Mouse (Mus musculus) gastrocnemius, postnatal 4 days (tissue): ENCODE measurements at regions not wholly inside any gene's neighbourhood (a gene's known extent, or its start where the extent isn't known, plus 50 kb on each side); places are given as distances from the start of the nearest gene placed in this dataset.

Experiments
- DNase-seq, 2 experiments: peaks; one replicate each; pipeline ENCODE4 v3.0.0; 2021 to 2022; ENCODE audit warnings: low spot score in 2 of 2, mixed read lengths in 2 of 2

GRCm38 (mm10) chr7:134528026-134528425 is 142.4 kb upstream of the Dock1 start:
- DNase-seq, result no peak

- DNase-seq, result no peak
Observed at GRCm38 (mm10) chr7:134534821-134535220, 135.6 kb upstream of the Dock1 start.

- DNase-seq, result no peak
Observed at GRCm38 (mm10) chr7:134541699-134542098, 128.8 kb upstream of the Dock1 start.

- no peak for DNase-seq
Observed at GRCm38 (mm10) chr7:134546187-134546586, 124.3 kb upstream of the Dock1 start.

- DNase-seq, result no peak
Observed at GRCm38 (mm10) chr7:134549286-134549919, 121.1 kb upstream of the Dock1 start.

DNA sequence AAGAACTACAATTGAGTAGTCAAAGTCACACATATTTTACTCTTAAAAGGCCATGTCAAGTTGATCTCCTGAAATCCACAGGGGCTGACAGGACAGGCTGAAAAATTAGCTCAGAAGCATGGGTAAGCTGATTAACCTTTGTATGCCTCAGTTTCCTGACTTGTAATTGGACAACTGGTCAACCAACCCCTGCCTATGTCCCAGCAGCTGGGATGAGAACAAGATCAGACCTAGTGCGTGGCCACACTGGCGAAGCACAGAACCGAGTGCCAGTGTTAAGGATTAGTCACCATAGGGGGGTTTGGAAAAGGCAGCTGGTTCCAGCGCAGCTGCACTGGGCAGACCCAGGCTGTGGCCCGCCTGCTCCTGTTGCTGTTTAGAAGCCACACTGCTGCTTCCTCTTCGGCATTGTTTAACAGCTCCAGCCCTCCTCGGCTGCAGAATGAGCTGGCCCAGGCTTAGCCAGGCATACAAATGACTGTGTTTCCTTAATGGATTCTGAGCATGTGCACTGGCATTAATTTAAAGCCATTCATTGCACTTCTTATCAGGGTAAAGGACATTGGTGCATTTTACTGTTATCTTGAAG is 120.1 kb upstream of the Dock1 start:
- DNase-seq, result peak in 1 of 2 experiments; percentile 35

GRCm38 (mm10) chr7:134552051-134552451 is 118.4 kb upstream of the Dock1 start:
- DNase-seq, result peak in 1 of 2 experiments; percentile 13

- no peak for DNase-seq
Observed at GRCm38 (mm10) chr7:134556061-134556460, 114.4 kb upstream of the Dock1 start.

DNA sequence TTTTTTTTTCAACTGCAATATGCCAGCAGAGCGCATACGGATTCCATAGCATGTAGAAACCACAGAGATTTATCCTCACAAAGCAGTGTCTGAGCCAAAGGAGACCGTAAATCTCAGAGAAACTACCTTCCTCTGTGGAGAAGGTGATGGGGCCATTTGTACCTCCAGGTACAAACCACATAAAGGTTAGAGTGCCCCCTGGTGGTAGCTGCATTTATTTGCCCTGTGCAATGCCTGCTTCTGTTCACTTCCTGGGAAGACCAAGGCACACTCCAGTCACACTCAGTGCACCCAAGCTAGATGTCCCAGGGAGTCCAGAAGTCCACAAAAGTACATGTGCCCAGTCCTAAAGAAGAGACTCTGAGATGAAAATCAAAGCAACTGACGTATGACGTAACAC is 104.1 kb upstream of the Dock1 start:
- DNase-seq, result peak; percentile 36 to 56

GRCm38 (mm10) chr7:134569247-134569646 is 101.2 kb upstream of the Dock1 start:
- DNase-seq, result no peak

DNA sequence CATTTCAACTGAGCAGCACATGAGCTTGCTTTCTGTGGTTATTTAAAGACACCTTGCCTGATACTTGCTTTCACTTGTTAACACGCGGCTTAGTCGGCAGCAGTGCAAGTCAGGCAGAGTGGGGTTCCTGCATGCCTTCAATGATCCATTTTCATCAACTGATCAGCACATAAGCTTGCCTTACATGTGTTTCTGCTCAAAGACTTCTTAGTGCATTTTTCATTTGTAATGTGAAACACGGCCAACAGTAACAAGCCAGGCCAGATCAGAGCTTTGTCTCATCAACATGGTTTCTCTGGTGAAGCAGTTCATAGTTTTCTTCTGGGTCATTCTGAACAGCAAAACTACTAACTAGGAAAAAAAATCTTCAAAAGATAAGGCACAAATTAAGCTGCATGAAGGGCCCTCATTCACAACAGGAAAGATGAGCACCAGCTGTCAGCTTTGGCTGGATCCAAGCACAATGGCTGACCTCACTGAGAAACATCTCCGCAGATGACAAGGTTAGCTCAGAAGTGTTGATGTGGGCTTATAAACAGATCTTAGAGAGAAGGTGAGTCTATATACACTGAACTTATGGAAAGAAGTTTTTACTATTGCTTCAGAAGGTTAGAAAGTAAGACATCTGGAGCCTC is 100.2 kb upstream of the Dock1 start:
- no peak for DNase-seq

- DNase-seq, result no peak
Observed at GRCm38 (mm10) chr7:134581746-134582145, 88.7 kb upstream of the Dock1 start.

DNA sequence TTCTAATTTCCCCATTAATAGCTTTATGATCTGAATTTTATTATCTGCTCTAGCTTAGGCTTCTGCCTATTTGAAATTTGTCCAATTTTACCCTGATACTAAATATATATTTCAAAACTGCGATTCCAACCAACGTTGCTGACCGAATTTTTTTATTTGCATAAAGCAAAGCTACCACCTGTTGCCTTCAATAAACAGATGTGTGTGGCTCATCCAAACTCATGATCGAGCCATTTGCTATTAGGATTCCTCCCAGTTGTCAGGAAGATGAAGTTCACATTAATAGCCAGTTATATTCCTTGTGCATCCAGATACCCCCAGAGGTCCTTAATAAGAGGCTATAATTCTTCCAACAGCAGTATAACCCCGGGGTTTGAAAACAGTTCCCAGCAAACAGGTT is 85.0 kb upstream of the Dock1 start:
- DNase-seq, result no peak

DNA sequence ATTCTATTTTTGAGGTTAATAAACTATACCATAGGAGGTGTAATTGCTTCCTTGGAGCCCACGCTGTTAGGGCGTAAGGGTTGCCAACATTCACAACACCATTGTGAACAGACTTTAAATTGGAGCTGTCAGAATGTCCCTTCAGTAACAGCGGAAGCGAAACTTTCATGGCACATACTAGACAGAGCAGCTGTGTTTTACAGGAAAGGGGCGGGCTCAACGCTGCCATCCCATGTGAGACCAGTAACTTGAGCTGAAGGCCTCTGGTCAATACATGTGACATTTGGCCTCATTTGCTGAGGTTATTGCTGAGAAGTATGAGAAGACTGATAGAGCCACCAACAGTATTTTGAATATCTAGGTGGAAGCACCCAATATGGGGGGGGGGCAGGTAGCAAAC is 83.5 kb upstream of the Dock1 start:
- no peak for DNase-seq

GRCm38 (mm10) chr7:134607886-134608285 is 62.6 kb upstream of the Dock1 start:
- no peak for DNase-seq

DNA sequence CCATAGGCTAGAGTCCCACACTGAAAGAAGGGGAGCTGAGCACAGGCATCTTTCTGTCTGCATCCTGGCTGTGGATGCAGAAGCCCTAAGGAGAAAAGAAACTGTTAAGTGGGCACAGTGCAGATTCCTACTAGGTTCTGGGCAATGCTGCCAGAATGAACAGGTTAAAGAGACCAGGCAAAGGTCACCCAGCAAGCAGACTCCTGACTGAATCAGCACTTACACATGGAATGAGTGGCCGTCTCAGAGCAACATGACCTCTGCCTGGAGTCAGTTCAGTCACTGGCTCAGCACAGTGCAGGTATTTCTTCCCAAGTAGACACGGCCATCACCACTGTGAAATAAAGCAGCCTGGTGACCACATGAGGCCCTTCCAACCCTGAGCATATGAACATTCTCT is 60.3 kb upstream of the Dock1 start:
- no peak for DNase-seq

DNA sequence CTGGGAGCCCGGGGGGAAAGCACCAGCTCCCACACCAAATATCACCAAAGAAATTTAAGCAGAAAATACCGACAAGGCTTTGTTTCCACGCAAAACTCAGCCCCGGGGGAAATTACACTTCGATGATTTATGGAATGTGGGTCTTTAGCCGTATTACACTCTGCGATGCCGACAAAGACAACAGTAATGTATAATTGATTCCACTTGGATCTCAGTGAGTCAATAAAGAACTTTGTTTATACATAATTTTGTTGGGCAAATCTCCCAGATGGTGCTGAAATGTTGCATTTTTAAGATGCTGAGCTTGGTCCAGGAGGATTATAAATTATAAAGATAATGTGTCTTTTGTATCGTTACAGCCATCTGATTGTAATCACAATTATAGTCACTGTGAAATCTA is 59.1 kb upstream of the Dock1 start:
- no peak for DNase-seq

DNA sequence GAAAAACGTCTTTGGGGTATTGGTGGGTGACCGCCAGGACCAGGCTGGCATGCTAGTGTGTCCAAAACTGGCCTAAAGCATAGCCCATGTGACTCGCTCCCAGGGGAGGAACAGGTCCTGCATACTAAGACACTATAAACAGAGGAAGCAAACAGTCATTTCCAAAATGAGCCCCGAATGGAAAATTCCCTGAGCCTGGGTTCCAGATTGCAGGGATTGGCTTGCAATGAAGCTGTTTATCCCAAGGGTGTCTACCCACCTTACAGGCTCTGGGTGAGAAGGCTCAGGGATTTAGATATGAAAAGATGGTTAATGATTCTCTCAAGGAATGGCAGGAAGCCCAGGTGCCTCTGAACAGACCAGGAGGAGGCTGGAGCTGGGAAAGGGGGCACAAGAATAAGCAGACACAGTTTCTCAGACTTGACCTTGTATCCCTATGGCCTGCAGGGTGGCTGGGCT is 58.2 kb upstream of the Dock1 start:
- DNase-seq, result no peak

GRCm38 (mm10) chr7:134619220-134619975 is 51.1 kb upstream of the Dock1 start:
- no peak for DNase-seq

- DNase-seq, result no peak
Observed at GRCm38 (mm10) chr7:134620006-134620405, 50.4 kb upstream of the Dock1 start.
